Mouse (Mus musculus): Measurements from ENCODE around the gene Lst1. TPM values are rescaled to one million over a fixed set of nuclear protein-coding genes. Genes with fewer than 3 reads are reported as not detected.
"Not testable (repeated sequence)": the region's sequence is repeated elsewhere in the genome, so short reads cannot be mapped to it uniquely, and the experiment has no call there.

The Lst1 gene
- polyA plus RNA-seq (2015; fragmentation: Nextera tagmentation; extraction: Ambion mirVana): 11.4 and 15.0 TPM in 2 replicates

- Histone ChIP-seq H3K4me2 (ENCODE audit: low read length) (no peak within 1 kb of the TSS), H3K27ac (no peak within 1 kb of the TSS), H3K9me3 (replicated peaks; ENCODE audit: low read length) (no peaks in the 10 kb centered on the region), H3K27me3 (ENCODE audit: insufficient read depth, low read length) (no peaks in the 10 kb centered on the region), H3K4me1 (replicated peaks; ENCODE audit: insufficient read depth, low read length) (no peaks in the 10 kb centered on the region), H3K9ac (ENCODE audit: low read depth, low read length) (no peak within 1 kb of the TSS), H3K4me3 (replicated peaks; ENCODE audit: low read depth, low read length) (no peak within 1 kb of the TSS), H3K36me3 (ENCODE audit: insufficient read depth, low read length) (no peaks in the 10 kb centered on the region)
- no peak for TF ChIP-seq CTCF (IDR thresholded peaks at IDR 0.05; ENCODE audit: low read depth)
- 75% methylated on average over 7 of the region's 7 CpGs for WGBS
- ATAC-seq (replicated peaks; ENCODE audit: low FRiP score, low read depth): no peak
- no peak for DNase-seq (ENCODE audit: low spot score)
Observed at GRCm38 (mm10) chr17:35187959-35188610, at the start of gene Lst1. Gene Lst1, minus strand, starts transcription at chr17:35188439.

GRCm38 (mm10) chr17:35237504-35237903 is 49.3 kb upstream of the Lst1 start:
- no peak for ATAC-seq (replicated peaks; ENCODE audit: low FRiP score, low read depth)
- Histone ChIP-seq H3K4me1 (replicated peaks; ENCODE audit: insufficient read depth, low read length) (peaks cover 25% of the 10 kb centered on the region), H3K27ac (no peak overlapping the region), H3K36me3 (ENCODE audit: insufficient read depth, low read length) (no peaks in the 10 kb centered on the region), H3K9ac (ENCODE audit: low read depth, low read length) (no peak overlapping the region), H3K9me3 (replicated peaks; ENCODE audit: low read length) (no peaks in the 10 kb centered on the region), H3K27me3 (ENCODE audit: insufficient read depth, low read length) (no peaks in the 10 kb centered on the region), H3K4me2 (ENCODE audit: low read length) (no peak overlapping the region), H3K4me3 (replicated peaks; ENCODE audit: low read depth, low read length) (no peak overlapping the region)
- no peak for TF ChIP-seq CTCF (IDR thresholded peaks at IDR 0.05; ENCODE audit: low read depth)
- WGBS: 74% methylated on average over 12 of the region's 12 CpGs
- DNase-seq (ENCODE audit: low spot score): no peak

GRCm38 (mm10) chr17:35236996-35237395 is 48.8 kb upstream of the Lst1 start:
- Histone ChIP-seq H3K4me1 (replicated peaks; ENCODE audit: insufficient read depth, low read length) (peaks cover 29% of the 10 kb centered on the region), H3K9me3 (replicated peaks; ENCODE audit: low read length) (no peaks in the 10 kb centered on the region), H3K9ac (ENCODE audit: low read depth, low read length) (no peak overlapping the region), H3K27me3 (ENCODE audit: insufficient read depth, low read length) (no peaks in the 10 kb centered on the region), H3K4me2 (ENCODE audit: low read length) (no peak overlapping the region), H3K36me3 (ENCODE audit: insufficient read depth, low read length) (no peaks in the 10 kb centered on the region), H3K27ac (no peak overlapping the region), H3K4me3 (replicated peaks; ENCODE audit: low read depth, low read length) (no peak overlapping the region)
- WGBS: 76% methylated on average over 9 of the region's 9 CpGs
- no peak for TF ChIP-seq CTCF (IDR thresholded peaks at IDR 0.05; ENCODE audit: low read depth)
- DNase-seq (ENCODE audit: low spot score): no peak
- no peak for ATAC-seq (replicated peaks; ENCODE audit: low FRiP score, low read depth)

GRCm38 (mm10) chr17:35236390-35236746 is 48.1 kb upstream of the Lst1 start:
- Histone ChIP-seq H3K4me2 (ENCODE audit: low read length) (peak overlapping the region; percentile 78), H3K27me3 (ENCODE audit: insufficient read depth, low read length) (no peaks in the 10 kb centered on the region), H3K4me3 (replicated peaks; ENCODE audit: low read depth, low read length) (peak overlapping the region; percentile 56), H3K4me1 (replicated peaks; ENCODE audit: insufficient read depth, low read length) (peaks cover 29% of the 10 kb centered on the region), H3K9me3 (replicated peaks; ENCODE audit: low read length) (no peaks in the 10 kb centered on the region), H3K36me3 (ENCODE audit: insufficient read depth, low read length) (no peaks in the 10 kb centered on the region), H3K27ac (peak overlapping the region; percentile 94), H3K9ac (ENCODE audit: low read depth, low read length) (peak overlapping the region; percentile 56)
- peak; percentile 89 for DNase-seq (ENCODE audit: low spot score)
- ATAC-seq (replicated peaks; ENCODE audit: low FRiP score, low read depth): peak; percentile 57
- WGBS: 1% methylated on average over 18 of the region's 18 CpGs
- TF ChIP-seq CTCF (IDR thresholded peaks at IDR 0.05; ENCODE audit: low read depth): peak; percentile 98

GRCm38 (mm10) chr17:35235614-35236389 is 47.6 kb upstream of the Lst1 start, which contains the start of gene Nfkbil1:
Gene Nfkbil1, minus strand, starts transcription at chr17:35235792.
- Histone ChIP-seq H3K36me3 (ENCODE audit: insufficient read depth, low read length) (peaks cover 5% of the 10 kb centered on the region; the same call in 1 of the 2 replicates), H3K9ac (ENCODE audit: low read depth, low read length) (peak within 1 kb of the TSS; percentile 85), H3K4me2 (ENCODE audit: low read length) (peak within 1 kb of the TSS; percentile 78), H3K27ac (peak within 1 kb of the TSS; percentile 94), H3K4me1 (replicated peaks; ENCODE audit: insufficient read depth, low read length) (peaks cover 27% of the 10 kb centered on the region), H3K27me3 (ENCODE audit: insufficient read depth, low read length) (no peaks in the 10 kb centered on the region), H3K4me3 (replicated peaks; ENCODE audit: low read depth, low read length) (peak within 1 kb of the TSS; percentile 56), H3K9me3 (replicated peaks; ENCODE audit: low read length) (no peaks in the 10 kb centered on the region)
- no peak for TF ChIP-seq CTCF (IDR thresholded peaks at IDR 0.05; ENCODE audit: low read depth)
- ATAC-seq (replicated peaks; ENCODE audit: low FRiP score, low read depth): peak; percentile 77
- peak; percentile 99 for DNase-seq (ENCODE audit: low spot score)
- WGBS: under 1% methylated on average over 35 of the region's 35 CpGs

GRCm38 (mm10) chr17:35234903-35235302 is 46.7 kb upstream of the Lst1 start:
- ATAC-seq (replicated peaks; ENCODE audit: low FRiP score, low read depth) (peak; percentile 8; the same call in 1 of the 2 replicates), DNase-seq (ENCODE audit: low spot score) (peak; percentile 65)
- Histone ChIP-seq H3K27me3 (ENCODE audit: insufficient read depth, low read length) (no peaks in the 10 kb centered on the region), H3K4me3 (replicated peaks; ENCODE audit: low read depth, low read length) (peak overlapping the region; percentile 56), H3K36me3 (ENCODE audit: insufficient read depth, low read length) (peaks cover 7% of the 10 kb centered on the region; the same call in 1 of the 2 replicates), H3K4me2 (ENCODE audit: low read length) (peak overlapping the region; percentile 78), H3K4me1 (replicated peaks; ENCODE audit: insufficient read depth, low read length) (peaks cover 20% of the 10 kb centered on the region), H3K9me3 (replicated peaks; ENCODE audit: low read length) (no peaks in the 10 kb centered on the region), H3K27ac (peak overlapping the region; percentile 94), H3K9ac (ENCODE audit: low read depth, low read length) (peak overlapping the region; percentile 85)
- no peak for TF ChIP-seq CTCF (IDR thresholded peaks at IDR 0.05; ENCODE audit: low read depth)
- WGBS: 9% methylated on average over 31 of the region's 31 CpGs

GRCm38 (mm10) chr17:35234090-35234489 is 45.9 kb upstream of the Lst1 start:
- not testable (repeated sequence) for H3K9ac ChIP-seq (ENCODE audit: low read depth, low read length); ATAC-seq (replicated peaks; ENCODE audit: low FRiP score, low read depth); H3K27me3 ChIP-seq (ENCODE audit: insufficient read depth, low read length); DNase-seq (ENCODE audit: low spot score); H3K4me3 ChIP-seq (replicated peaks; ENCODE audit: low read depth, low read length); H3K9me3 ChIP-seq (replicated peaks; ENCODE audit: low read length)
- H3K4me2 ChIP-seq (ENCODE audit: low read length): peak overlapping the region; percentile 78
- peaks cover 15% of the 10 kb centered on the region for H3K36me3 ChIP-seq (ENCODE audit: insufficient read depth, low read length)
- 70% methylated on average over 7 of the region's 7 CpGs for whole genome bisulfite sequencing
- H3K27ac ChIP-seq: peak overlapping the region; percentile 83; the same call in 1 of the 2 replicates
- peaks cover 20% of the 10 kb centered on the region for H3K4me1 ChIP-seq (replicated peaks; ENCODE audit: insufficient read depth, low read length)
